Mouse (Mus musculus) lung, postnatal 14 days (tissue): ENCODE measurements at regions not wholly inside any gene's neighbourhood (a gene's known extent, or its start where the extent isn't known, plus 50 kb on each side); places are given as distances from the start of the nearest gene placed in this dataset.
A peak's percentile ranks its signal among the peaks of the same experiment; 100 is the strongest.

Experiments used
- DNase-seq: peaks from one replicate; pipeline ENCODE4 v3.0.0; 2021

DNA sequence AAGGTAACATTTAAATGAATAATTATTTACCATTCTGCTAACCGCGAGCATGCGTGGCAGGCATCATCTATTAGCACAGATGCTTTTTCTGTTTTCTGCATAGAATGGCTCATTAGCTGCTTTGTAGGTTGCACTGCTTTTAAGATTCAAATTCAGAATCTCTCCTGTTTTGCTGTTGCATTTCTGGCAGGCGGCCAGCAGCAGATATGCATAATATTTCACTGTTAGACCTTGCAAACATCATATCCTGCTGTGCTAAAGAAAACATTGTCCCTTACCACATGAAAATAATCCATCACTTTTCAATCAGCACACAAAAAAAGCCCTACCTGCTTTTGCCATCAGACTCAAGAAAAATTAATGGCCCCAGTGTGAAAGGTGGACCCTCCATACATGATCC, 202.8 kb upstream of the Etaa1 start:
- DNase-seq: no peak

DNA sequence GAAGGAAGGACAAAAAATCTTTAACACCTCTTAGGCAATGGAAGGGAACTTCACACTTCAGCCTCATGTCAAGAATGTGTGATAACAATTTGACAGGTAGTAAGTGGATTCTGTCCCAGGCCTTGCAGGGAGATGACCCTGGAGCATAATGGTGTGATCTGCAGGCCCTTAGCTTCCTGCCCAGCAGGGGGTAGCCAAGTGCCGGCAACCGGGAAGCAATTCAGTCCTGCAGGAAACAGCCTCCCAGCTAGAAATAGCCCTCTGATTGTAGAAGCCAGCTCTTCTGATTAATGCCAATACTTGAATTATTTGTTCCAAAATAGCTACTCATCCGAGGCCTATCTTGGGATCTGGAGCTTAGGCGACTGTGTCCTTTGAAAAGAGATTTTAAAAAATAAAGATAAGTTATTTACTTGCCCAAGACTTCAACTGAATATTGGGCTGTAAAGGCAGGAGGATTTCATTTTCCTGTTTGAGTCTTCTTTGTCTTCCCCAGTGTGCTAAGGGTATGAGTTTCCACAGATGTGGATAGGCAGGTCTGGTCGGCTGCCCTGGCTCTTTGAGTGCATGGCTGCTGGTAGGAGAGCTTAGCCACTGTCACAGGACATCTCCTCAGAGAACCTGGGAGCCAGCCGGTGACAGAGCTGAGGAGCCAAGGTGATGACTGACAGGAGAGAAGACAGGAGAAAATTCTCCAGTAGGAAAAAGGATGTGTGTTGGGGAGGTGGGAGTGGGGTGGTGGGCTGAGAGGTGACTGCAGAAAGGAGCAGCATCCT, 198.3 kb upstream of the Etaa1 start:
- DNase-seq: peak; percentile 81

DNA sequence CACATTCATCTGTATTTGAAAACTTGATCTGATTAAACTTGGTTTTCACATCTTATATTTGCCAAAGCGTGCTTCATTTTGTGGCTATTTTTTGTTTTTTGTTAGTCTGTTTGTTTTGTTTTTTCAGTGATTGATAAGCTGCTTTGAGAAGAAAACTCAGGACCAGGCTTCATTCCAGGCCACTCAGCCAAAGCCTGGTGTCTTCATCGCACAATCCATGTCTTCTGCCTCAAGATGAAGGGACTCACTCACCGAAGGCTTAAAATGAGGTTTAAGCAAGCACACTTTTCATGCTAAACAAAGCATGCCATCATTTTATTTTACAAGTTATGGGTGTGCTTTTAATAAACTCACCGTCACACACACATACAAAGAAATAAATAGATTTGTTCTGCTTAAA, 197.7 kb upstream of the Etaa1 start:
- no peak for DNase-seq

DNA sequence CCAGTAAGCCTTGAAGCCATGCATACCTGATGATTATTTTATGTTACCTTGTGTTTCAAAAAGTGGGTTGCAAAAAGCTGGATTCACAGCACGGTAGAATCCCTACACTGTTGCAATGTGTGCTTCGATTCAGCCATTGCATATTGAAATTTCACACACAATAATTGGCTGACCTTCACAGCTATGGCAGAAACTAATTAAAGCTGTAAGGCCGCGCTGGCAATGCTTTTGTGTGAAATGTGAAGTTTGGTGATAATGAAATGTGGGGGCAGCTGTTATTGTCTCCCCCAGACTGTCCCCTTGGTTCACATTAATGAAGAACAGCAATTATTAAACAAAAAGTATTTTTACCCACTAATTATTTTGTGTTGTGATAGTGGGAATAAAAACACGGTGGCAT, 173.8 kb upstream of the Etaa1 start:
- DNase-seq: no peak

DNA sequence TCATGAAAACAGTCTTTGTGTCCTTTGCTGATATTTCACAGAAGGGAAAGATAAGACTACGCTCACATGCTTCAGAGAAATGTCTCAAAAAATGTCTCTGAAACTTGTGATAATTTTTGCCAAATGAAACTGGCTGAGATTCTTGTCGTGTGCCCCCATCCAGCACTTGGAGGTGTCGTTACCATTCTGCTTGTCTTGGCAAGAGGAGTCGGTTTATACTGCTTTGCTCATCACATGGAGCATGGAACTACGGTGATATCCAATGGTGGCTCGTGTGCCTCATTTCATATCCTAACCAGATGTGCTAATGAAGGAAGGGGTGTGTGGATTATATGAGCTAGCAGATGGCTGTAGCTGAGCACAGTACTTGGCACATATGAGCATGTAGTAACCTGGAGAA, 169.4 kb upstream of the Etaa1 start:
- DNase-seq: no peak

DNA sequence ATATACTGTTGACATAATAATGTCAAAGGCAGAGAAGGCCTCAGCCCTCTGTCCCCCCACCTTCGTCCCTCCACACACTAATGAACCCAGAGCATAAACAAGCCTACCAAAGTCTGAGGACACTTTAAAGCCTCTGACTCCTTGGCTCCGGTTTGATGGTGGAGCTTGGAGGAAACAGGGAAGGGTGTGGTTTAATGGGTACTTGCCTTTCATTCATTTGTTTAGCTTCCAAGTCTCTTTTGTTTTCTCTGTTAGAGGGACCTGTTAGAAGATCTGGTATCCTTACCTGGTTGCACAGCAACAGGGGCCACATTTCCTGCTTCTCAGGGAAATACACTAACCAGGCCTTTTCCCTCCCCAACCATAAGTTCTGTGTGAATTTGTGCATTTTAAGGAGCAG, 168.9 kb upstream of the Etaa1 start:
- no peak for DNase-seq

DNA sequence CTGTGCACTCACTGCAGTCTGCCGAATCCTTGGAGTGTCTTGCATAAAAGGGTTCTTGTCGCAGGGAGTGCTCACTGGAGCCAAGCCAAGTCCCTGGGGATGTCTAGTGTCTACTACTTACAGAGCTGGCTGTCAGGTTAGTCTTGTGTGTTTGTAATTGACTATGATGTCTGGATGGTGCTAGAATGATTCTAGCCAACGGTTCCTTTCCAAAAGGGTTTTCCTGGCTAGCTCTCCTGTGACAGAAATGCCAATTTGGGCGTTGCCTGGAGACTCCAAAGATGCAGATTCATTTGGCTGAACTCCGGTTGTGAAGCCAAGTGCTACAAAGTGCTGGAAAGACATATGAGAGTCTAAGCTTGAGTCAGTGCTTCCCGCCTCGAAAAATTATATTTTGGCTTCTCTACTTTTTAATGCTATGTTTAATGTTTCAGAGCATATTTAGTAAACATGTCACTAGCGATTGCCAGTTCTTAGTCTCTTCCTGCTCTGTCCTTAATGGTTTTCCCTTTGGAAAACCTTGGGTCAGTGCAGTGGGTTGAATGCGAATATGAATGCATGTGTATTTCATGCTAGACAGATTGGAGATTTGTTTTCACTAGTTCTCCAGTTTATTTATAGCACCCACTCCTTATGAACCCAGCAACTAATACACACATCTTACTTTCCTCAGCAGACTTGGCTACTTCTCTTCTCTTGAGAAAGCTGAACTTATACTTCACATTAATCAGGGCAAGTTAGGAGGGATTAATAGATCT, 162.2 kb upstream of the Etaa1 start:
- DNase-seq: peak; percentile 63

DNA sequence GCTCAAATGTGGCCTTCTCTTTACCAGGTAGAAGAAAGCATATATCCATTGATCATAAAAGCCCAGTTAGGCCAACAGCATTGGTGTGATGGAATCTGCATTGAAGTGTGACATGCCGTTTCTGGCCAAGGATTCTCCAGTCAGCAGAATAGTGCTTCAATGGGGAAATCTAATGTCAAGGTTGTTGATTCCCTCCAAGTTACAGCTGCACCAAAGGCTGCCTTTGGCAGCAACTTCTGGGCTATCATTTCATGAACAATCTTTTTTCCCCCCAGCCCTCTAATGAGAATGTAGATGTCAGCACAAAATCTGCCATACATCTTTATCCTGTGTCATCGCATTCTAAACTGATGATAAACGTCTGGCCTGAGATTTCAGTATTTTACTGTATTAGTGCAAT, 149.2 kb upstream of the Etaa1 start:
- no peak for DNase-seq

DNA sequence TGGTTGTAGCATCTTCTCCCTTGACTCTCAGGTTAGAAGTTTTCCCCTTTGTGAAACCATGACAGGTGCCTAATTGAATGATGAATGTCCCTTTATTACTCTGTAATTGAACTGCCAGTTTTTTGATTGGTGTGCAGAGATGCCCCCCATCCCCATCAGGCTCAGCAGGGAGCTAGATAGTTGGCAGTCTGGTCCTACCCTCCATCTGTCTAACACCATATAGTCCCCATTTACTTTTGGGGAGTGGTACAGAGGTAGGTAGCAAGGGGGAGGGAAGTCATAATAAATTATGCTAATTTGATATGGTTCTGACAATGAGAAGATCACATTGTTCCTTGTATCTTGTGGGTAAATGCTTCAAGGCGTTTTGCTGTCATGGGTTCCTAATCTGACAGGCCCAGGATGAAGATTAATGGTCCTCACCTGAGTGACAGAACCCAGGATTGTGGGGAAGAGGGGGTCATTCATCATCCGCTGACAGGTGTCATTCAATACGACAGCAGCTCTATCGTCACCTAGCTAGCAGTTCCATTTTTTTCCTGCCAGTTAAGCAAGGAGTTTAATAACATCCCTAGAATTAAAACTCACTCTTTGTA, 122.3 kb upstream of the Etaa1 start:
- DNase-seq: no peak

DNA sequence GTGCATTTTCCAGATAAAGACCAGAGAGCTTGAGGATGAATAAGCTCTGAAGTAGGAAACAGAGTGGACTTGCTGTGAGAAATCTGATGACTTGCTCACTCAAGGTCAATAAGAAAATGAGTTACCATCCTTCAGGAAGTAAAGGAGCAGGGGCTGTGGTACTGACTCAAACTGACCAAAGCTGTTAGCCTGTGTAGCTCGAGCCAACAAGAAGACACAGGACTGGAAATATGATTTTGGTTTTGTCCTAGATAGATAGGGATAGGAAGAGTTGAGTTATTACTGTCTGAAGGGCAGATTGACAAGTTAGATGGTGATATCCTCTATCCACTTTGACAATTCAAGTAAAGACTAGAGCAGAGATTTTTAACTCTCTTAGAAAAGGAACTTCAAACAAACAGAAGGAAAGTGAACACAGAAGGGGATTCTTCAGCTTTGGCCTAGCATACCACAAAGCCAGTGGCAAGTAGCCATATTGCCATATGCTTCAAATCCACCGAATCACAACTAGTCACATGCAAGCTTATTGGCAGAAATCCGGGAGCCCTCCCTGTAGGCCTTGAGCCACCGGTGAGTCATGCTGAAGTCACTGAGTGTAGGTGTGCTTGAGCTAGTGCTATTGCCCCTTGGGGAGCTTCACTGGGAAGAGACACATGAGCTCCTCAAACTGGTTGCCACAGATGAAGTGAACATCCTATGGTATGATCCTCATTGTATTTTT, 117.1 kb upstream of the Etaa1 start:
- no peak for DNase-seq

DNA sequence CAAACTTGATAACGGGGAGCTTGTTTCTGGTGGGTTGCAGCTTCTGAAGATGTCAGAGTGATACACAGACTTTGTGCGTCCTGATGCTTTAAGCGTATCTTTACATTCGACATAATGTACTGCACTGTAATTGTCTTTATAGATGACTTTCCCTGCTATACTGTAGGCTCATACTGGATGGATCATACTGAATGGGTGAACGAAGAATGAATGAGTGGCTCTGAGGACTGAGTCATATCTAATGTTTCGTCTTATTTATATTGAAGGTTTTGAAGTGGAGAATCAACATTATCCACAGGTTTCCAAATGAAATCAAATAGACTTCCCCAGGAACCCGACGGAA, 116.3 kb upstream of the Etaa1 start:
- DNase-seq: no peak

DNA sequence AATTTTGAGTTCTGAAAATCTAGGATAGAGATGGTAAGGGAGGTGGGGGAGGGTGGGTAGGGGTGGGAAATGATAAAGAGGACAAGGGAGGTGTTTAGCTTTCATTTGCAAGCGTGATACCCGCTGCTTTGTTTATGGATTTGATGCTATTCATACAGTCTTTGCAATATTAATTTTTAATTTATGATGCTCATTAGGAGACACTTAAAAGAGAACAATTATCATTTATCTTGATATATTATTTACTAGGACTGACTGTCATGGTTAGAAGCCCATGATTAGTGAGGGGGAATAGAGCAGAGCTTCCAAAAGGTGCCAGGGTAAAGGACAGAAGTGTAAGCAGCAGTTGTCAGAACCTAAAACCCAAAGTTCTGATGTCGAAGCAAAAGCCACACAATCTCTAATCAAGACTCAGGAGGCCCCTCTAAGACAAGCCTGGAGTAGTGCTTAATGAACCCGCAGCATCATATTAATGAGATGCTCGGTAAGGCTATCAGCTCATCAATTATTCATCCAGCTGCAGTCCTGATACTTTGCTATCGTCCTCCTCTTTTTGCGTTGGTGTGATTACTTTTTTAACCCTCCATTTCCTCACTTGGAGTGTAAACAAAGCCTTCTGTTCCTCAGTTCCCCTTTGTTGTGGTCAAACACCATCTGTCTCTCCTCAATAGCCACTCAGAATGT, 115.8 kb upstream of the Etaa1 start:
- DNase-seq: no peak

DNA sequence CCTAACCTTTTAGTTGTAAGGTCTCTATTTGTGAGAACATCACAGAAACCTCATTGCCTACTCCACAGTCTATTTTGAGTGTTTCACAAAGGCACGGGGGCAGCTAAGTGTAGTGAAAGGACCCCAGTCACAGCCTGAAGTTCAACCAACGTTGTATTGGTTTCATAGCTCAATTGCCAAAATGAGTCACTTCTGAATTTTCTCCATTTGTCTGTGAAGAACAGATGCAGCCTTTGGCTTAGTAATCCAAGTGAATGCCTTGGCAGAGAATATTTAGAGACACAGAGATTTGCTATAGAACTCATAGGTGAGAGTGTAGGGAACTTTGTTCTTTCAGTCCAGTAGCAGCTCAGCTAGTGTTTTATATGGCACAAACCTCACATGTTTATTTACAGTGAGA, 114.4 kb upstream of the Etaa1 start:
- no peak for DNase-seq

DNA sequence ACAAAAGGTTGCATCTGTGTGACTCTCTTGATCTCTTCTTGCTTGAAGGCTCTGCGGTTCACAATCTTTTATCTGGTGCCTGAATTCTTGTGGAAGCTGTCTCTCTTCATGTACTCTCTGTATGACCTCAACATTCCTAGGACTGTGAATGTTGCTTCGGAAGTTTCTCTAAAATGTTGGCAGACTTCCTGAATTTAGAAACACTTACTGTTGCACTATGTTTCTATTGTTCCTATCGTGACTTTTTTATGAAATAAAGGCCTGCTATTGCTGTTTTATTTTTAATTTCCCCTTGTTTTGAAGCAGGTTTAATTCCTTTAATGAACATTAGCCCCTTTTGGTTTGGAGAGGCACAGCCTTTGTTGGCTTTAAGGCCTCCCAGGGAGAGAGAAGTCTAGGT, 114.0 kb upstream of the Etaa1 start:
- no peak for DNase-seq

DNA sequence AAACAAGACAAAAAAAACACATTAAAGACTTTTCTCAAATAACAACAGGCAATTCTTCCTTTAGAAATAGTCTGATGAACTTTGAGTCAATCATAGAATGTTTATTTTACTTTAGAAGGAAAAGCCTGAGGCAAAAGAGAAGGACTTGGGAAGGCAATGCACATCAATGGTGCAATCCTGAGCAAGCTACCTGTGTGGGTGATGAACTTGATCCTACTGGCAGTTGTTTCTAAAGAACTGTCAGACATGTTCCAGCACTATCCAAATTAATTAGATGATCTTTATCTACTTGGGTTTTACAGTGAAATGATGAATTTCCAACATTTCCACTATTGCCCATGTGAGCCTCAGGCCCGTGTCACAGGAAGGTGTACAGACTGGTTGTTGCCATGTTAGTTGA, 87.9 kb upstream of the Etaa1 start:
- no peak for DNase-seq

DNA sequence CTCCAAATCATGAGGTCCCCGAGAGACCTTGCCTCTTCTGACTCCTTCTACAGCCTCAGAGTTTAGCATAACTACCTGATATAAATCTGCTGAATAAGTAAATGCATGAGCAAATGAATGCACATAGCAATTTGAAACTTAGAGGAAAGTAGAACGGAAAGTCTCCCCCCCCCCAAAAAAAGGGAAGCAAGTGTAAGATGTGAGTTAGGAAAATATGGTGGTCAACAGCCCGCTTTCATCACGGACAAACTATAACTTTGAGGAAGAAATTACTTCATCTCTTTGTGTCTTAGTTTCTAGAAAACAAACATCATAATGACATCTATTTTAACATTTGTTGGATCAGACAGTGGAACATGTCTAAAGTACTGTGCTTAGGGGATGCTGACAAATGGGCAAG, 77.4 kb upstream of the Etaa1 start:
- no peak for DNase-seq

DNA sequence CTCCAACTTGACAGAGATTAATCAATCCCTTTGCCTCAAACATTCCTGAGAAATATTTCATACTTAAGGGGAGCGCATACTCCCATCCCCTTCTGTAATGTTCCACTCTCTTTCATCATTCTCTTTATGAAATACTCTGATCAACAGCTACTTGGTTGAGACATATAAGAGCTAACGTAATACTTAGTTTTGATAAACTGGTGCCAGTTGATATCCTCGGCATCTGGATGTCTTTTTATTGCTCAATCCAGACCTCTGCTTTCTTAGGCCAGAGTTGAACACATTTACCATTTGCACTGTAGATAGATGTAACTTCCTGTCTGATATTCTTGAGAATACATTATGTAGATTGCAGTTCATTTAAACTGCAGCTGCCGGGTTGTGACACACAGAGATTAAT, 68.4 kb upstream of the Etaa1 start:
- DNase-seq: no peak

DNA sequence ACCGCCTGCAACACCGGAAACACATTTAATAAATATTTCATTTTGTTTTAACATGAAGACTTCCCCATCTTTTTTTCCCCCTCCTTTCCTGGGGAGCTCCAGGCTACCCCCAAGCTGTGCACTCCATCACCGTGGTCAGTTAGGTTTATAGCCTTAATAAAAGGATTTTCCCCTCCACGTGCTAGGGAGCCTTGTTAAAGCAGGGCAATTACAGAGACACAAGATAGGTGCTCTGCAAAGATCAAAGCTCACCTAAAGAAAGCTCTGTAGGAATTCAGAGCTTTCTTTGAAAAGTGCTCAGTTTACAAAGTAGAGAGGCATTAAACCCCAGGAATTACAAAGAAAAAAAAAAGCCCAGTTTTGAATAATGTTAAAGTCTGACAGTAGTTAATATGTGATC, 61.6 kb upstream of the Etaa1 start:
- DNase-seq: no peak

DNA sequence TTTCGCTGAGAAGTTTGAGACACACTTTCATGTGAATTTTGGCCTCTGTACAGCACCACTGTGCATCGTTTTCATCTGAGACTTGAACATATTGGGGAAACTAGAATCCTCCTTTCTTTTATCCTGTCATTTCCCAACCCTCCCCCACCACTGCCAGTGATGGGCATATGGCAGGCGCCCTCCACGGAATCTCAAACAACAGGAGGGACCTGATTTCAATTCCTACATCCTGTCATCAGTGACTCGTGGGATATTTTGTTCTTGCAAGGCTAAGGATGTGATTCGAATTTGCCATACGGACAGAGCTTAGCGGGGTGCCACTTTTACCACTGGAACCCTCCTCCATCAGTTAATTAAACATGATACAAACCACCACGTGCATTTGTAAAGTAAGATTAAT, 60.9 kb upstream of the Etaa1 start:
- DNase-seq: no peak

DNA sequence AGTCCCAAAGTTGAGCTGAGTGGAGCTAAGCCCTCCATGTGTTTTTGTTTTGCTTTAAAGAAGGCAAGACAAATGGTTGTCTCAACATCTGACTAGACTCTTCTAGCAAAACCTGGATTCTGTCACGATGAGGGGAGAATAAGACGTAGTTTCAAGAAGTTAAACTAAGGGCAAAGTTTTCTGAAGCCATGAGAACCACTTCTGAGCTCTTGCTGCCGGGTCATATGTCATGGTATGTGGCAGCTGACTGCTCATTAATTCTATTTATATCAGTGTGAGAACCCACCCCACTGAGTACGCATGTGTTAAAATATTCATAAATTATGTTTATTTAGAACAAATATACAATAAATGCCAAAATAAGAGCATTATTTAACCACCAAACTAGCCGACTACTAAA, 58.4 kb upstream of the Etaa1 start:
- DNase-seq: no peak

DNA sequence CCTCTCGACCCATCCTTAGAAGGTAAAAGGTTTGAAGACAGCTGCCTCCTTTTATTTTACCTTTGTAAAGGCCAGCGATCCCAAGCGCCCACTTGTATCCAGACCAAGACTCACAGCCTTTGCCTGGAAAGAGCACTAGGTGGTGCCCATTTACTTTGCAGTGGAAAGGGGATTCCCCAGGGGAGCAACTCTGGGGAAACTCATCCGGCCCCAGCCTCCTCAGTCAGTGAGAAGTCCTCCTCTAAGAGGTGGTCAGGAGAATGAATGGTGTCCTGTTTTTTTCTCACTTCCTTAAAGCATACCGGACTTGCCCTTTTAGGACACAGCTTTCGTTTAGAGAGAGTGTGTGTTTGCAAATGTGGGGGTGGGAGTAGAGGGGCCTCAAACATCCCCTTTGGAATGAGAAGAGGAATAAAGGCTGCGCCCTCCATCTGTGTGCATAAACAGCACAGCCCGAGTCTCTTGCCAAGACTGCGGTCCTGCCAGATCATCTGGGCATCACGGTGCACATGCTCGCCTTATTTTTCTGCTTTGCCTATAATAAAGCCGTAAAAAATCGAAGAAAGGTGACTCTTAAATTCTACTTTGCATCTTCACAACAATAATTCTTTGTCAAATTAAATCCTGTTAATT, 57.5 kb upstream of the Etaa1 start:
- DNase-seq: peak; percentile 43

DNA sequence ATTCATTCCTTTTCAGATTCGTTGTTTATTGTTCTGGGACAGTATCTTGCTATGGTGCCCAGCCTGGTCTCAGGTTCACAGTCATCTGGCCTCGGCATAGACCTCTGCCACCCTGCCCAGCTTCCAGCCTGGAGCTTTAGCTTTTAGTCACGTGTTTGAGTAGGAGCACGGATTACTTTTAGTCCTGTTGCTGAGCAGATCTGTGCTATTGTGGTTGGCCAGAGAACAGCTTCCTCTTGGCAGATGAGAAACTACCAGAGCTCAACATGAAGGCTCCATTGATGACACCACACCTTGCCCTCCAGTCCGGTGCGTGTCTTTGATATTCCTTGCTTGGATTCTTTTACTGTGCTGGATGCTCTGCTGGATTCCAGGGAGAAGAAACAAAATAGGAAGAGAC, 54.5 kb upstream of the Etaa1 start:
- no peak for DNase-seq
